Mouse (Mus musculus): ENCODE measurements around the gene Stk32c.

Gene Stk32c

DNA sequence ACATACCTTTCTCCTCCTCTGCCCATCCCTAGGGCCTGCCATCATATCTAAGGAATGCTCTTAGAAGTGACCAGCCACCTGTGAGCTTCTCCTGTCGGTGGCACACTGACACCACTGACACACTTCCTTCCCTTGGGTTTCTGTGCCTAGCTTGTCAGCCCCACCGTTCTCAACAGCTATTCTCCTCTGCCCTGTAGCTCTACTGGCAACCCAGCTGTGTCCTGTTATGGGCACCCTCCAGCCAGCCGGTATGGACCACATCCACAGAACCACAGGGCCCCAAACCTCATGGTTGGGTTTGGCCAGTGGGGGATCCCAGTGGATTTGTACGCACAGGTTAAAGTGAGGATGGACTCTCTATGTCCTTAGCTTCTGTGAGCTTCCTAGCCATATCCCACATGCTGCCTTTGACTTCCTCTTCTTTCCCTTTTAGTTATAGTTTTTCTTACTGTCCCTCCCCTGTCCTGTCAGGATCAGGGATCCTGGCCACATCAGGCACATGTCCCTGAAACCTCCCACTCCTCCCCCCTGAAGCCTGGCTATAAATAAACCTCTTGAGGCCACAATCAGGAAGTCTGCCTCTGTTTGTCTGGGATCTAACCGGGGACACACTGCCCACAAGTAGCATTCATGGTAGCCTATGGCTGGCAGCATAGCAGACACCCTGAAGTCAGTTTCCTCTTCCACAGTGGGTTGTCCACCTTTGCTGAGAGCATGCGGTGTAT lies 15.5 kb upstream of the Stk32c start:
- DNase-seq = no peak

DNA sequence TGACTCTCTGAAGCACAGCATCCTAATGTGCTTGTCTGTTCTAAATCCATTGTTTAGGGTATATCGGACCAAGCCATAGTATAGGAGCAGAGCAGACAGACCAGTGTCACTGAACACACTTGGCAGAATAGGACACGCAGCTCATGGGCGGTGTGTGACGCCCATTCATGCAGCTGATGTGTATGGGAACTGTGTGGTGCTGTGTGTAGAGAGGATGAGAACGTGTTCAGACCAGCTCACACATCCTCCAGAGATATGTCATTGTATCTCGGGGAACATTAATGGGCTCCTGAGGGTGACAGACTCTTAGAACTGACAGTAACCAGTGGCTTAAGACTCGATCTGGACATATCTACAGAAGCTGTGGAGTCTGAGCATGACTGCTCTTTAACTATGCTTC lies 13.3 kb upstream of the Stk32c start:
- DNase-seq = no peak

DNA sequence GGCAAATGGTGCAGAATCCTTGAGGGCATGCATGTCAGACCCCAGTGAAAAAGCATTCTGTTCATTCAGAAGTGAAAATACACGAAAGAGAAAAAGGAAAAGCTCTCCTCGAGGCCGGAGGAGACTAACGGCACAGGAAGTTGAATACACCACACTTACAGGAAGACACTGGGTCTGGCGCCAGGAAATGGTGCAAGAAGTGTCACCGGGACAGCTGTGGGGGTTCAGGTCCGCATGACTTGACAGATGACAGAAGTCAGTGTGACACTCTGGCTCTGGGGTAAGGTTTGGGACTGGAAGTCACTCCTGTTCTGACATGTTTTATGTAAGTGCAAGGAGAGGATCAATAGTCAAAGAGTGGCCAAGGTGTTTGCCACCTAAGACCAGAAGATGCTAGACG lies 11.6 kb upstream of the Stk32c start:
- peak; percentile 39 for DNase-seq

DNA sequence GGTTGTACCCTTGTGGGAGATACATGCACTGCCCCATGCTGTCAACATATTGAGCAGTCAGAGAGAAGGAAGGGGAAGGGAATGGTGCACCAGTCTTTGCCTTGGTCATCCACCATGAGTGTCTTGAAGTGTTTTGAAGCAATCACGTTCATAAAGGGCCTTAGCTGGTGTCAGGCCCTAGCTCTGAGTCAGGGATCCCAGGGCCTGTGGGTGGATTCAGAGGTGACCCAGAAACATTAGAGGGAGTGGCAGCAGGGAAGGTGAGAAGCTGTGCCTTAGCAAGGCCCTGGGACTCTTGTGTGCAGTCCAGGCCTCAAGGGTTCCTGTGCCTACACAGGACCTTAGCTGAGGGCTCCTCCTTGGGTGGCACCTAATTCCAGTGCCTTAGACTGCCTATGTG lies 11.0 kb upstream of the Stk32c start:
- peak; percentile 1 for DNase-seq

DNA sequence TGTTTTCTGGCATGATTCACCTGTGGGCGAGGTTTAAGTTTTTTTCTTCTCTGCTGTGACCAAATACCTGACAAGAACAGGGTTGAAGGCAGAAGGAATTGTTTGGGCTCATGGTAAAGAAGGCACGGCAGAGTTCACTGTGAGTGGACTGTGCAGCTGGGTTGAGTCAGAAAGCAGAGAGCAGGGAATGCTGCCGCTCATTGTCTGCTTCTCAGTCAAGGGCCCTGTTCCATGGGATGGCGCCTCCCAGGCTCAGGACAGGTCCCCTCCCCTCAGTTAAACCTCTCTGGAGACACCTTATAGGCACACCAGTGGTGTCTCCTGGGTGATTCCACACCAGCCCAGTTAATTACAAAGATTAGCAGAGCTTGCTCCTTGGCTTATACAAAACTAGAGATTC lies 9.2 kb upstream of the Stk32c start:
- peak; percentile 1 for DNase-seq

DNA sequence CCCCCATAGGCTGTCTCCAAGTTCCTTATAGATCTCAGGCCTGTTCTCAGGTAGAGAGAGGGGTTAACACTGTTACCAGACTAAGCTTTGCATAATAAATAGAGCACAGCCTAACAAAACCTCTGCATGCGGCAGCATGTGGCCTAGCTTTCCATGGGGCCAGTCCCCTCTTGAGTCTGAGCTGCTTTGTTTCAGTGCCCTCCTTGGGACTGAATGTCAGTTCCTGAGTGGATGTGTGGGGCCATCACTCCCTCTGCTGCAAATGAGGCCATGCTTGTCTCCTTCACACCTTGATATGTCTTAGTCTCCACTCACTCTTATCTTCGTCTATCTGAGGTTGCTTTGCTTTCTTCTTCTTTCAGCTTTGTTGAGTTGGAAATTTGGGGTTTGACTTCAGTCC lies 8.7 kb upstream of the Stk32c start:
- DNase-seq = peak; percentile 0

DNA sequence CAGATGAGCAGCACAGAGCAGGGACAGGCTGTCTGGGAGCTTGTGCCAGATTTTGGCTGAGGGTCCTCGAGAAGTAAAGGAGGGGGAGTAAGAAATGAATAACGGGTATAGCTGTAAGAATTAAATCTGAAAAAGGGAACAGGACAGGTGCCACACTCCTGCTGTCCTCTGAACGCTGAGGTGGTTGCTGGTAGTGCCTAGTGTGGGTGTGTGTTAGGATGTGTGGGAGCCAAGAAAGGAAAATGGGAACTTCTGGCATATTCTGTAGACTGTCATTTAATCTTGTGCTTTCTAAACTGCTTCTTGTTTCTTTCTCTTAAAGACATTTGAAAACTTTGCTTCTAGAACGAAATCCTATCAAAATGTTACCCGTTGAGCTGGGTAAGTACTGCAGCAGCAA lies 8.0 kb upstream of the Stk32c start:
- DNase-seq = no peak

DNA sequence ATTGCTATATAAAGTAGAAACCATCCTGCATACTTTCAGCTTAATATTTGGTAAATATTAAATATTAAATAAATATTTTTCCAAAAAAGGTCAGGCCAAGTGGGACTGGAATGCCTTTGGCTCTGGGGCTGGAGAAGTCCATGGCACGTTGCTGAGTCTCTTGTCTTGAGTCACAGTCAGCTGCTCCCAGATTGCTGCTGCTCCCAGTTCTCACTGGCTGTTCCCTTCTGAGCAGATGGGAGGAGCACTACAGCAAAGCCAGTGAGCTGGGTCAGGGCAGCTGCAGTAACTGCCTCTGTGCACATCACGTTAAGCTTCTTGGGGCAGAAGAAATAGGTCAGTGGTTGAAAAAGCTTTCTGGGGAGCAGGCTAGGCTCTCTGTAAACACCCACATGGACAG lies 7.2 kb upstream of the Stk32c start:
- no peak for DNase-seq

DNA sequence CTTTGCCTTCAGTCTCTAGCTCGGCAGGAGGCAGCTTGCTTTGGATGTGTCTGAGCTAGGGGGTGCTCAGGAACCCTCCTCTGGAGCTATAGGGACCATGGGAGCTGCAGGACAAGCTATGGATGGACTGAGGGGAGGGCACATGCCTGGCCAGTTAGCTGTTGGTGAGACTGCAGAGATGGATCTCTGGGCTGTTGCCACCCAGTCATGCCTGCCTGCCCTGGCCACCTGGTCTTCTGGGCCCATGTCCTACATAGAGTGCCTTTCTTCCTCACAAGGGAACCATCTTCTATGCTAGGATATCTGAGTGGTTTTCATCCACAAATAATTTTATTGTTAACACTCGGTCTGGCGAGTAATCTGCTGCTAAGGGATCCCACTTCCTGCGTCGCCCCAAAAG lies 6.4 kb upstream of the Stk32c start:
- peak; percentile 1 for DNase-seq

DNA sequence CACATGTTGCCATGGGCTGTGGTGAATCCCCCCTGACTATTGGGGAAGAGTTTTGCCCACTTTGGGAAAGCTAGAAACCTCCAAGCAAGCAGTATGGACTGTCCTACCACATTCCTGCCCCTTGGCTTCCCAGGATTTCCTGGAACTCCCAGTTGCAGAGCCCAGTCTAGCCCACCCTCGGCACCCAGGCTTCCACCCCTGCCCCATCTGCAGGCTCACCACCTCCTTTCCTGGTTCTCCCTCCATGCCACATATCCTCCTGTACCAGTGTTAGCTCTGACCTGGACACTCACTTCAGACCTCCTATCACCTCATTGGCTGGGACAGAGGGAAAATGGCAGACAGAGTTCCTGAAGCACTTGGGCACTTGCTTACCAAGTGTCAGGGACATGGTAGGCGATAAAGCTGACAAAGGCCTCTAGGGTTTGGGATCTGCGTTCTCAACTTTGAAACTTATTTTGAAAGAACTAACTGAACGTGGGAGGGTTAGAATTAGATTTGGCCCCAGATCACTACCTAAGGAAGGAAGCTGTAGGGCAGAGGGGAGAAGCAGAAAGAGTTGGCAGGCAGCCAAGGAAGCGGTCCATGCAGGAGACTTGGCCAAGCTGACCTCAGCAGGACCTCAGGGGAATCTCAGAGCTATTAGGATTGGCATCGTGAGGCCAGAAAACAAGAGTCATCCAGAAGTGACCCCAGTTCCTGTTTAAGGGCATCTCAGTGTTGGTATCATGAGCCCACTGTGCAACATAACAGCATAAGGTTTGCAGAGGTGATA lies 5.7 kb upstream of the Stk32c start:
- DNase-seq = no peak

DNA sequence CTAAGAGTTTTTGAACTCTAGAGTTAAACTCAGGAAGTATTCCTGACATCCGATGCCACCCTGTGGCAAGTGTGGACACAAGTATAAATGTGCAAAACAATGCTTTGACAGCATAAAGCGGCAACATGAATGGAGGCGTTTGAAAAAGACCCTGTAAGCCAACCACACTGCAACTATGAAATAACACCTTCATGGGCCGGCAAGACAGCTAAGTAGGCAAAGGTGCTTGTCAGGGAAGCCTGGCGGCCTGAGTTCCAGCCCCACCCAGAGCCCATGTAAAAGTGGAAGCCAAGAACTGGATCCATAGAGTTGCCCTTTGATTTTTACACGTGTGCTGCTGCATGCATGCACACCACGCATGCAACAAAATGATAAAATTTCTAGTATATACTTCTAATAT lies 3.9 kb upstream of the Stk32c start:
- DNase-seq = no peak

DNA sequence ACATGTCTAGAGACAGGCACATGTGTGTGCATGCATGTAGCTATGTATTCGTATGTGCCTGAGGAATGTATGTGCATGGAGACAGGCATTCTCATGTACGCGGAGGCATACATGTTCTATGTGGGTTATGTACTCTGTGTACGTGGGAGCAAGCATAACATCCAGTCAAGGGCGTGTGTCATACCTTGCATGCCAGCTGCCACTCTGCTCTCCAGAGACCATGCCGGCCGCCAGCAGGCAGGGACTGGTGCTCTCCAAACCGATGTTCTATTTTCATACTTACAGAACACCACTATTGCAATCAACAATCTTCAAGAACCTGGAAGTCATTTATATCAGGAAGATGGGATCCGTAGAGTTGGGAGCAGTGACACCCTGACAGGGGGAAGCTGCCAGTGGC lies 3.4 kb upstream of the Stk32c start:
- DNase-seq = no peak

DNA sequence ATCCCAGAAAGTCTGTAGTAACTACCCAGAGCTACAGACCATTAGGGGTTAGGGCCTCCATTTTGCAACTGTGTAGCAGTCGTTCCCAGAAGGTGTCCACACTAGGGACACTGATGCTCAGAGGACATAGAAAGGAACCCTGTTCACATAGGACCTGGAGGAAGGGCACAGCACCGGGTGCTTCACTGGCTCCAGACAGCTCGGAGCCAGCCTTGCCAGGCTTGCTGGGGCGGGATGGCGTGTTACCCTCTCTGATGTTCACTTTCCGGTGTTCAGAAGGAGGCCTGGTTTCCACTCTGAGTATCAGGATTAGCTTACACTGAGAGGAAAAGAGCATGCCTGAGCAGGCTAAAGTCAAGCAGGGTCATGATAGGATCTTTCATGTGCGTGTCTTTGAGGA lies 2.8 kb upstream of the Stk32c start:
- DNase-seq = no peak

DNA sequence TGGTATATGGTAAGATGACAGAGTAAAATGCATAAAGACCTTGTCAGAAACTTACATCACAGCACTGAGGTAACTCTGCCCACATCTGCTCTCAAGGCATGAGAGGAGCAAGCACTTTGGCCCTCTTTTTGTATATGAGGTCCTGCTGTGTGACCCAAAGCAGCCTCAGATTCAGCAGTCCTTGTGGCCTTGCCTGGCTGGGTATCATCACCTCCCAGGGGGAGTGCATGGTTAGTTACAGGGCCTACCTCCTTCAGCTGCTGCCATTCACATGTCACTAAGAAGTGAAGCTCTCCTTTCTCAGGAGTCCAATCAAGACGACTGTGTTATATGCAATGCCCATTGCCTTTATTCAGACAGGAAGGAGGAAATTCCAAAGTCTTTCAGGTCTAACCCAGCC lies 2.4 kb upstream of the Stk32c start:
- DNase-seq = no peak

DNA sequence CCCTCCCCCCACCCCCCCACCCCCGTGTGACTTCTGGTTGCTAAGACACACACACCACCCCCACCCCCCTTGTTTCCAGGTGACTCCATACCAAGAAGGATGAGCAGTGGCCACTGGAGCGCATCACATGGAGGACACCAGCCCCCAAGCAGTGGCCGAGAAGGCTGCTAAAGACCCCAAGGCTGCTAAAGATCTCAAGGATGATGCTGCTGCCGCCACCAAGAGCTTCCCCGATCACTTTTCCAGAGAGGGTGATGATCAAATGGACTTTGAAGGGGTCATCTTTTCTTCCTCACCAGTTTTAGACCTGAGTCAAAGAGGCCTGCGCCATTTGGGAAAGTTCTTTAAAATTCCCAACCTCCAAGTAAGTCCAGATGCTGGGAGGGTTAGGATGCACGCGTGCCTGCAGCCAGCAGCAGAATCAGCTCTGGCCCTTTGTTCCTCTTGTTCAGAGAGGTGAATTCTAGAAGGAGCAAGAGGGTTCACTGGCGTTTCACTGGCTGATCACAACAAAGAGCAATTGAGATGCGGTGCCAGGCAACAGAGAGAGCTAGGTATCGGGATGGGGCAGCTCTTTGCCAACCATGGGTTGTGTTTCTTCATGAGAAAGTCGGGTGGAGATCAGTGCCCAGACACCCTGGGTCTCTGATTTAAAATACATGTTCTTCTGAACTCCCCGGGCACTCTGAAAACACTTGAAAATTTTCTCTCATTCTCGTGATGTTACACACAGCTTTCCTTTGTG lies 1.7 kb upstream of the Stk32c start:
- DNase-seq = no peak

DNA sequence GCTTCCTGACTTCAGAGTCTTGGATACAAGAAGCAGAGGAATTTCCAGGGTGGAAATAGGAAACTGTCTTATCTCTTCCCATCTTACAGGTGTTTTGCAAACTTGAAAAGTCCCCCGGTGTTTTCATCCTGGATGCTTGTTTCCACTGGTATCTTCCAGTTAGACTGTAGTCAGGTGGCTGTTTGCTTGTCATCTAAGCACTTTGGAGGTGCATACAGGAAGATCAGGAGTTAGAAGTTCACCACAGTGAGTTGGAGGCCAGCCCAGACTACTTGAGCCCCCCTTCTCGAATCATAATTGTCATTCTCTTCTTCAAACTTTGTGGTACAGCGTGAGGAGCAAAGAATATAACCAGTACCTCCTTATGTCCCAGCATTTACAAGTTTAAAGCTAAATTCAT lies 1.1 kb upstream of the Stk32c start:
- no peak for DNase-seq

DNA sequence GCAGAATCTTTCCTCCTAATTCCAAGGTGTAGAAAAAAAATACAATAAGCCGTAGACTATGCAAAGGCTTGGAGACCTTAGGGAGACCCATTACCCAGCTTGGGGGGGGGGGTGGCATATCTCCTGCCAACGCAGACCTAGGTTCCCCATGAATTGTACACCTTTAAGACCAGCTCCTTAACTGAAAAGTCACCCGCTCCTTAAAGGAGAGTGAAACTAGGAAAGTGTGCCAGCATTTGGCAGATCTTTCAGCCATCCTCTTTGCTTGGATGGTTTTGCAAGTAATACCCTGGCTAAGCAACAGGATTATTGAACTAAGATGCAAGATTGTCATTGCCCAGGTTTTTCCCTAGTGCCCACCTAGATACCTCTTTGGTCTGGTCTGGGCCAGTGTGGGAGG lies 644 bp upstream of the Stk32c start:
- DNase-seq = no peak

DNA sequence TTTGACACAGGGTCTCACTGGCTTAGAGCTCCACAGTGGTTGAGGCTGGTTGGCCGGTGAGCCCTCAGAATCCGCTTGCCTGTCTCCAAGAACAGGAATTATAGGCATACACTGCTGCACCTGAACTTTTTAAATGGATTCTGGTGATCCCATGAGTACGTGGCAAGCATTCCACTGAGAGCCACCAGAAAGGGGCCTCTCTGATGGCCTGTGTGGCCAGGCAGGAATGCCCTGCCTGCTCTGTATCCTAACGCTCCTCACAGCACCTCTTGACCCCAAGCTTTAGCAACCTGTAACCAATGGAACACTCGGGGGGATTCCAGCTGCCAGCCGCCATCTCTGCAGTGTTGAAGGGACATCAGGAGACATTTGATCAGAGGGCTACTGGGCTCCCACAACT lies 1.3 kb downstream of the Stk32c start:
- no peak for DNase-seq

DNA sequence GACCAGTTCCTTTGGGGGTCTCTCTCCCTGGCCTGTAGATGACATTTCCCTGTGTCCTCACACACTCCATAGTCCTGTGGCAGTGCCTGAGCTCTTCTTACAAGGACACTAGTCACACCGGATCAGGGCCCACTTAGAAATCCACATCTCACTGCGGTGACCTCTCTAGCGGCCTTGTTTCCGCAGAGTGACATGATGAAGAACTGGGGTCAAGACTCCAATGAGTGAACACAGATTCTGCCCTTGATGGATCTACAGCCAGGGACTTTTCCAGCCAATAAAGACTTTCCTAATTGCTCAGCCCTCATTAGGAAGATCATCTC lies 4.4 kb downstream of the Stk32c start:
- DNase-seq = no peak

DNA sequence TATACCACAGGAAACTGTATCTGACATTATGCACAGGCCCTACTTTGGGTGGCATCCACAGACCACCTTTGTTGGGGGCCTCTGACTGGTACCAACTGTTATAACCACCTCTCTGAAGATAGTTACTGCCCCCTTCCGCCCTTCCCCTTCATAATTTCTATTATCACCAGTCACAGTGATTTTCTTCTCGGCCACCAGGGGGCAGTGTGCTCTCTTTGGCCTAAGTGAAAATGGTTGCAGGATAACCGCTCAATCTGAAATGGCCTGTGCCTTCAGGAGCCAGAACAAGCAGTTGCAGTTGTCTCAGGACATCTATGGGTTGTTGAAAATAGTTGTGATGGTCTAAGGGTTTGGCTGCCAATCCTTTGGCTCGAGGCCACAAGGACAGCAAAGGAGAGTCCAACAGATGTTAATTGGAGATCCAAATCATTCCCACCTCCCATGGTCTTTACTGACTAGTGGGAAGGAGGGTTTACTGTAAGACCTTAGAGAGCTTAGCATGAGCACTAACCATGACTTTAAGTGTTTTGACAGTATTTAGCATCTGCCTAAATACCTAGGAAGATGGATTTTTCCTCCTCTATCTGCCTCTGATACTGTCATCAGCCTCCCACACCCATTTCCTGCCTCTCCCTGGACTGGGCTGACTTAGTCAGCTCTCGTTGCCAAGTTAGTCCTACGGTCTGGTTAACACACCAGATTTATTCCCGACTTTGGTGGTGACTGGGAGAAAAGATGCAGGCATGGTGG lies 4.9 kb downstream of the Stk32c start:
- DNase-seq = peak; percentile 54

DNA sequence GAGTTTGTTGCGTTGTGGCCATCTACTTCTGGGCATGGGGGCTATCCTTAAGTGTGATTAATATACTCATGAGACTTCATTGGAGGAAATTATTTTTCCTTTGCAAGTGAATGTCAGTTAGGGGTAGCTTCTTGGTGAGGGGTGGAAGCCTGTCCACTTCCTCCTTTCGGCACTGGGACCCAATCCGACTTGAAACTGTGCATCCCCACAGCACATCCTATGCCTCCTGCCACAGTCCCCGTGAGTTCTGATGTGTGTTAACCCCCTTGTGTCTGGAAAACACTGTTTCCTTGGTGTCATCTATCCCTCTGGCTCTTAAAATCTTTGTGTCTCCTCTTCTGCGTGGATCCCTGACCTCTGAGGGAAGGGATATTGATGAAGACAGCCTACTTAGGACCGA lies 11.9 kb downstream of the Stk32c start:
- no peak for DNase-seq

DNA sequence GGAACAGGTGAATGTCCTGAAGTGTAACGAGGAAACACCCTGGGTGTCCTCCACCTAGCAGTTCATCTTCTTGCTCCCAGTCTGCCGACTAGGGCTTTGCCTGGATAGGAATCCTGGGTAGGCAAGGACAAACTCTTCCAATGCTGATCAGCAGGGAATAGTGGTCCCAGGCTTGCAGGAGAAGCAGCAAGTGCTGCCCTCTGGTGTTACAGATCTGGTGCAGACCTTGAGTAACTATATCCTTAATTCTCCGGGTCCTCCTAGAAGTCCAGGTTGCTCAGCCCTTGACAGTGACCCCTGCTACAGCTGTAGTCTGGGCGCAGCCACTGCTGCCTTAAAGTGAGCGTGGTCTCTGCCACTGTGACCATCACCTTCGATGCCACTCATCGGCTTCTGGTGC lies 13.0 kb downstream of the Stk32c start:
- peak; percentile 31 for DNase-seq

DNA sequence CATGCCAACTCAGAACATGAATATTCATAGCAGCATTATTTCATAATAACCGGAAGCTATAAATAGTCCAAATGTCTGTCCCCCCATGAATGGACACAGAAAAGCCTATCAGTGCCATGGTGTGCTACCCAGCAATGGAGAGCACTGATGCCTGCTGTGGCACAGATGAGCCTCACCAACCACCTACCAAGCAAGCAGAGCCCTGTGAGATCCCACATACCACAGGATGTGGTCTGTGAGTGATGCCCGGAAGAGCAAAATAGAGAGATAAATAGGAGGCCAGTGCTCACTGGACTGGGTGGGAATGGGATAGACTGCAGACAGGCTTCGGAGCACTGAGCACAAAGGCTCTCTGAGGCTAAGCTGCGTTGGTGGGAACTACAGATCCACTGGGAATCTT lies 16.1 kb downstream of the Stk32c start:
- DNase-seq = no peak

DNA sequence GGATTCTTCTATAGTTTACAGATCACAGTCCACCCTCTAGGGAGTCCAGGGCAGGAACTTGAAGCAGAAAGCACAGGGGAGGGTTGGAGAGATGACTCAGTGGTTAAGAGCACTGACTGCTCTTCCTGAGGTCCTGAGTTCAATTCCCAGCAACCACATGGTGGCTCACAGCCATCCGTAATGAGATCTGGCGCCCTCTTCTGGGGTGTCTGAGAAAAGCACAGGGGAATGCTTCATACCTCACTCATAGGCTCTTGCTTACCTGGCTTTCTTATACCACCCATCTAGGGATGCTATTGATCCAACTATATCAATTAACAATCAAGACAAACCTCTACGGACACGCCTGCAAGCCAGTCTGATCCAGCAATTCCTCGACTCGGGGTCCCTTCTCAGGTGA lies 21.5 kb downstream of the Stk32c start:
- DNase-seq = no peak
